Mouse (Mus musculus): ENCODE results near the gene Vkorc1l1.
A peak's percentile ranks its signal among the peaks of the same experiment; 100 is the strongest.

- no peak for TF ChIP-seq CTCF (IDR thresholded peaks at IDR 0.05; ENCODE audit: borderline replicate concordance, insufficient read depth, low read depth, low read length)
- peak; percentile 77 for TF ChIP-seq POLR2A (IDR thresholded peaks at IDR 0.05; ENCODE audit: borderline replicate concordance, insufficient read depth, low read length)
These were observed 87.5 kb downstream of the Vkorc1l1 start, which contains the start of the genes Asl and Crcp for GRCm38 (mm10) chr5:130029142-130029897.

Data from cerebellum, adult 2 months (tissue).